Mouse (Mus musculus) adrenal gland, postnatal 4 days (tissue): ENCODE results near the gene Phactr1. TPM values are rescaled to one million over a fixed set of nuclear protein-coding genes. Genes with fewer than 3 reads are reported as not detected.

Experiments
- DNase-seq, 2 experiments: peaks; one replicate each; pipeline ENCODE4 v3.0.0; 2021 to 2022; ENCODE audit warnings: low spot score in 2 of 2, mixed read lengths in 2 of 2
- total RNA-seq, 2 experiments: library from RNA; stranded (reverse); gene quantifications; 2 replicates each; pipeline ENCODE4 v1.2.3; 2021

Gene Phactr1
- total RNA-seq, 2 experiments from 2014 or later = 20.1 to 23.7 TPM

DNA sequence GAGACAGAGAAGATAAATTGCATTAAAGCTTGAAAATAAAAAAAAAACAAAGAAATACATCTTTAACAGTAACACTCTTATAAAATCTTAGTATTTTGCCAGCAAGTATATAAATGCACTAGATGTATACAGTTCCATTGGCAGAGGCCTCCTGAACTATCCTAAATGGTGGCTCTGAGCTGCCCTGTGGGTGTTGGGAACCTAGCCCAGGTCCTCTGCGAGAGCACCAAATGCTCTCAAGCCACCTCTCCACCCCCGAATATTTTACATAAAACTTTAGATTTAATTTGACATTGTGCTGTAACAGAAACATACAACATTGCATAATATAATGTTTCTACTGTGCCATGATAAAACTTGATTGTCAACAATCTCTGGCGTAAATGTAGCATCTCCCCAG lies 293.1 kb downstream of the Phactr1 start:
- DNase-seq = no peak

DNA sequence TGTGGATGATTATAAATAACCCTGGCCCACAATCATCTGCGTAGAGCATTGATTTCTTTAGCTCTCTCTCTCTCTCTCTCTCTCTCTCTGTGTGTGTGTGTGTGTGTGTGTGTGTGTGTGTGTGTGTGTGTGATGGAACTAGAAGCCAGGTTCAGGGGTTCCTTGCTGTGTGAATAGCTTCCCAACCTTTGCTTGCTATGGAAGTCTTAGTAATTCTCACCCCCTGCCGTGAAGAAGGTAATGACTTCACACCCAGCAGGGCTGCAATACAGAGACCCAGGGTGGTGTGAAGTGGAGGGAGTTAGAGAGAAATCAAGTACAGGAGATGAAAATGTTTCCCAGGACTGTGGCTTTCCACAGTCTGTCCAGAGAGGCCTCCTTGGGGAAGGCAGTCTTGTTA lies 293.5 kb downstream of the Phactr1 start:
- no peak for DNase-seq

DNA sequence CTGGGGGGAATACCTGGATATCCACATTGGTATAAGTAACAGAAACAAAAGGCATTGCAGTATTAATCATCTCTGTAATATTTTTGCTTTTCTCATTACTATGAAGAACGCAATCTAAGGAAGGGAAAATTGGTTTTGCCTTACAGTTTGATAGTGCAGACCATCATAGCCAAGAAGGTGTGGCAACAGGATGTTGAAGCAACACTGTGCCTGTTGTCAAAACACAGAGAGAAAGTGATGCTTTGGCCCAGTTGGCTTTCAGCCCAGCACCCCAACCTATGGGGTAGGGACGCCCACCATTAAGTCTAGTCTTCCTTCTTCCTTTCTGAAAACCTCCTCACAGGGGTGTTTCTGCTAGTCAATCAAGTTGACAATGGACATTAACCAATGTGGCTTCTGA lies 294.1 kb downstream of the Phactr1 start:
- no peak for DNase-seq

DNA sequence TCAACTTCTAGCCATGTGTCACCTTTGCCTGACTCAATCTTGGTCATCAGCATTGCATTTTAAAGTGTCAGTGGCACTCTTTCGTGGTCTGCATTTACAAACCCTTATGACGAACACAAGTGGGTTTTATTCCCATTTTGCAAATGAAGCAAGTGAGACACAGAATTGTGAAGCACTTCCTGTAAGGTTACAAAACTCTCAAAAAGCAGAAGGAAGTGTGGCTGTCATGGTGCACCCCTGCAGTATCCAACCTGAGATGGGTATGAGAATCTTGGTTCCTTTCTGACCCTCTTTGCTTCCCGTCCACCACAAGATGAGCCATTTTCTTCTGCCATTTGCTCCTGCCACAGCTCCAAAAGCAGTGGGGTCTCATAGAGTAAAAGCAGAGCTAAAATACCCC lies 295.7 kb downstream of the Phactr1 start:
- no peak for DNase-seq

DNA sequence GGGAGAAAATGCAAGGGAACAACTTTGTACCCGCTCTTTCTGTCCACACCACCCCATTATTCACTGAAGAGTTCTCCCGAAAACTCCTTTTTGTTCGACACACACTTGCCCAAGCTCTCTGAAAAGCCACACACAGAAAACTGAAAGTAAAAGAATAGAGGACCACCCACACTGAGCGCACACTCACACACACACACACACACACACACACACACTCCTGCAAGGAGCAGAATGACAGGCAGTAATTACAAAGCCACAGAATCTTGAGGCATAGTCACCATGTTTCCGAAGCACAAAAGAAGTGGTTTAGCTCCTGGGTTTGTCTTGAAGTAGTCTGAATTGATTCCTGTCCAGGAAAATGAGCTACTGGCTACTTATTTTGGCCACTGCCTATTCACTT lies 296.5 kb downstream of the Phactr1 start:
- DNase-seq = no peak

DNA sequence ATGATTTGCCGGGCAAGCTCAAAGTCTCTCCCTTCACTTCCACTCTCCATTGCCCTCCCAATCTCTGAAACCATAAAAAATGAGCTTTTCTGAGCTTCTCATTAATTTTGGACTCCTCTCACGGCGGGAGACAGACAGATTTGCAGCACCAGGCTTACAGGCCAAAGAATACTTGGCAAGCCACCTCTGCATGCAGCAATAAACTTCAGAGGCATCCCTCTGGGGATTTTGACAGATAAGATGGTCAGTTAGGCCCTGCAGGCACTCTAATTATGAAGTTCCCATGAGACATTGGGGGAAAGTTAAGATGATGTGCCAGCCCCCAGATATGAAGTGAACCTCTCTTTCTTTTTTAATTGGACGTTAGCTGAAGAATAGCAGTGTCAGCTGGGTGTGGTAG lies 300.2 kb downstream of the Phactr1 start:
- no peak for DNase-seq

DNA sequence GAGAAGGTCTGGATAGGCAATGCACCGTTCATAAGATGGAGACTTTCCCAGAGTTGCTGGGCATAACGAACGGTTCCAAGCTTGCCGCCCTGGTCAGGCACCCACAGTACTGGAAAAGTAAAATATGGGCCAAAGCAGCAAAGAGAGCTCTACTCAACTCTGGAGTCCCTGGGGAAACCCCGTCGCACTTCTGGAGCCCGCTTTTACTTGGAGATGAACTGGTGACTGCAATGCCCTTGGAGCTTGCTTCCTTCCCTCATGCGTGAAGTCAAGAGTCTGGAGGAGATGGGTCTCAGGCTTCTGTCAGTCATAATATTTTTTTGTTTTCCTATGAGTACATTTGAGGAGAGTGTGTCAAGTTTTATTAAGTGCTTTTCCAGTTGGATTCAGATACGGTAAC lies 302.2 kb downstream of the Phactr1 start:
- DNase-seq = no peak

DNA sequence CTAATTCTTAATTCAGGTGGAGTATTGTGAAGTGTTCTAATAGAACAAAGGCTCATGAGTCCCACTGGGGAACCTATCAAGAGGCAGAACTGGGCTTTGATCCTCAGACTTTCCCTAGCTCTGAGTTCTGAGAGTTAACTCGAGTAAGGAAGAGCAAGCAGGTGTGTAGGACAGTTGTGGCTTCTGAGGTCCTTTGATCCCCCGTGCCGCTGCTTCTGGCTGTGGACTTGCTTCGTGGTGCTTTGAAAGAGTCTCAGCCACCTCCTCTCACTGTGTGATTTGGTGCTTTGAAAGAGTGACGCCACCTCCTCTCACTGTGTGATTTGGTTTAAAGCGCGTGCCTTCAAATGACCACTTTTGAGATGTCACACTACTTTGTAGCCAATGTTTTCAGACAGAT lies 305.4 kb downstream of the Phactr1 start:
- no peak for DNase-seq

DNA sequence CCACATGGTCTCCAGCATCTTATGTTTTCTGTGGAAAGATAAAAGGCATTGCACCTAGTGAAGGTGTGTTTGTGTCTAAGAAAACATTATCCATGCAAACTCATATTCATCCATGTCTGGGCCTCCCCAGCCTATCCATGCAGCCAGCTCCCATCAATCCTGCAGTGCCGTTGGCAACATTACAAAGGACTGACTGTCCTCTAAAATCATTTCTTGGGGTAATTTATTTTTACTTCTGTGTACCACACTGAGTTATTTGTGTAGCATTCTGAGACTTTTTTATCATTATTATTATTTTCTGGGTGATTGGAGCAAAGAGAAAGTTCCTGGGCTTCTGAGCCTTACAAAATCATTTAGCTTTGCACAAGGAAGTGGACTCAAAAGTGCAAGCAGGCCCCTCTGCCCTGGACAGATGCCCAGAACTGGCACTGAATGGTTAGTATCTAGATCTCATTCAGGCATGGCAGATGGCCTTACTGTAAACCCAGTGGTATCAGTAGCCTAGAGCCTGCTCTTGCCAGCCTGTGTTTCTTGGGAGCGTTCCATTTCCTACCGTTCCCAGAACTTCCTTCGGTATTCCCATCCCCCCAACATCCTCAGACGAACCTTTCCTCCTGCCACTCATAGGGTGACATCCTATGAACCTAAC lies 307.6 kb downstream of the Phactr1 start:
- no peak for DNase-seq

DNA sequence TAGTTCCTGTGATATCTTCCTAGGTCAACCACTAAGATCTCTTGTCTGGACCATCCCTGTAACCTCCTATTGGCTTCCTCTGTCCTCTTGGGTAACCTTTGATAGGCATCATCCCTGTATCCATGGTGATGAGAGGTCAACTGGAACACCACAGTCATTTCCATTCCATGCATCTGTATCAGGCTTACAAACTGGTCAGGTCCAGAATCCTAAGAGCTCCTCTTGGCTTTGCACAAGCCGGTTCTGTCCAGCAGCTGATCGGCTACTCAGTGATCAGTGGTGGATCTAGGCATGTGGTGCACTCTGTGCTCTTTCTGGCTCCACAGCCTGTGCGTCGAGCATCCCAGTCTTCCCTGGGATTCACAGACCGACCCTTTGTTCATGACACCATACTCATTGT lies 309.1 kb downstream of the Phactr1 start:
- no peak for DNase-seq

DNA sequence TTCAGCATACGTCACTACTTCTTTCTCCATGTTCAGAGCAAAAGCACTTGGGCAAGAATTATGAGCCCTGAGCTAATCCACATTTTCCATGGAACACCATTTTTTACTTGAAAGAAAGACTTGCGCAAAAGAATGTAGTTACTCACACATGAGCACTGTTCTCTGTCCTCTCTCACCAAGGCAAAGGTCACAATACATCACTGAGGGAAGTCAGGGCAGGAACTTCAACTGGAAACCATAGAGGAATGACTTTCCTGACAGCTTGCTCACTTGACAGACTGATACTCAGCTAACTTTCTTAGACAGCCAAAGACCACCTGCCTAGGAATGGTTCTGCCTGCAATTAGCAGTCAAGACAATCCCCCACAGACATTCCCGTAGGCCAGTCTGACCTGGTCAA lies 309.6 kb downstream of the Phactr1 start:
- no peak for DNase-seq

DNA sequence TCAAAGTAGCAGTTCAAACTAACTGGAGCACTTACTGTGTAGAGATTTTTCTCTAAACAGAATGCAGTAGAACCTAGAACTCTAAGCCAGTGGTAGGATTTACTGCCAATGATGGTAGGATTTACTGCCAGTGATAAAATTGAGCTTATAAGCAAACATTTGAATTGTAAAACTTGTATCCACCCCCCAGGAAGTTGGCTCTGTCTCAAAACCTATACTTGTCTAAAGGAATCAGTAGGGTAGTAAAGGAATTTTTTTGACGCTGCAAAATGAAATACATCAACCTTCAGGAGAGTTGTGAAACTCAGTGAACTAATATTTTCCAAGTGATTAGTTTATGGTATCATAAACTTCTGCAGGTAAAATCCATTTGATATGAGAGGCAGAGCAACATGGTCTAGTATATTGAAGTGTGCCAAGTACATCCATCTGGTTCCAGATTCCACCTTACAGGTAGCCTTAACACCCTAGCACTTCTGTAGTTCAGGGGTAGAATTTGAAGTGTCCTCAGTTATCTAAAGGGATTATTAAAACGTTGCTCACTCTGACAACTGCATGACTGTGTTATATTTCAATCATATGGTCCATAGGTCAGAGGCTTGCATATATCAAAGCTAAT lies 310.2 kb downstream of the Phactr1 start:
- no peak for DNase-seq

DNA sequence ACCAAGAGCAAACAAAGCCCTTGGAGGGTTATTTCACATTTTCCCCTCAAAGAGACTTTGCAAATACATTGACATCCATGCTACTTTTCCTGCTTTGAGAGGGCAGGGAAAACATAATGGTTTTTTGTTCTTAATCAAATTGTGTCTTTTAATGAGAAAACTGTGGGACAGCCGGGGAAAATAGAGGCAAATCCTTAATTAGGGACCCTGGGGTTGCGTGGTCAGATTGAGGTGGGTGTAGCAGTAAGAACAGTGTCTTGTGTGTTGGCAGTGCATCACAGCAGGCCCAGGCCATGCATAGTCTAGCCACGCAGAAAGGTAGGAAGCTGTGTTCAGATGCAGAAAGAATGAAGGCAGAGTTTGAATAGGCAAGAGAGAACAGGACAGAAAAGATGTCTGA lies 310.7 kb downstream of the Phactr1 start:
- no peak for DNase-seq

DNA sequence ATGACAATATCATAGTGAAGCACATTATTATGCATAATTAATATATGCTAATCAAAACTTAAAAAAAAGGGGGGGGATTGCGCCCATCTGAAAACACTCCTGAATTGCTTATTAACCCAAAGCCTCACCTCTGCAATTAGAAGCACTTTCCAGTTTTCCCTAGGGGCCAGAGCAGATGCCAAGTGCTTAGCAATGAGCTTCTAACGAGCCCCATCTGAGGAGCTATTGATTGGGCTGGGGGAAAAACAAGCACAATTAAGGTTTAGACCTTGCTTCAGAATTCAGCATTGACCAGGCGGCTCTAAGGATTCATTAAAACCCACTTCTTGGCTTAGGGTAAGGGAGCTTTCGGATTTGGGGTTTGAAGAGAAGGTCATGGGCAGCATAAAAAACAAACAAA lies 311.9 kb downstream of the Phactr1 start:
- no peak for DNase-seq

DNA sequence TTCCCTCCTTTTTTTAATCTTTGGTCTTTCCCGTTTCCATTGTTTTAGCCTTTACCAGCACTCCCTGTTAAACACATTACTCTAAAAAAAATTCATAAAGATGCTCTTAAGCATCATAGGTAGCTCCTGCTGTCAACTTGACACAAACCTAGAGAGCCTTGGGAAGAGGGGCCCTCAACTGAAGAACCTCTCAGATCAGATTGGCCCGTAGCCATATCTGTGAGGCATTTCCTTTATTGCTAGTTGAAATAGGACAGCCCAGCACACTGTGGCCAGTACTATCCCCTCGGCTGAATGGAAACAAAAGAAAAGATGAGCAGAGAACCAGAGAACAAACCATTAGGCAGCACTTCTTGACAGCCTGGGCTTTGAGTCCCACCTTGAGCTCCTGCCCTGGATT lies 313.9 kb downstream of the Phactr1 start:
- no peak for DNase-seq

DNA sequence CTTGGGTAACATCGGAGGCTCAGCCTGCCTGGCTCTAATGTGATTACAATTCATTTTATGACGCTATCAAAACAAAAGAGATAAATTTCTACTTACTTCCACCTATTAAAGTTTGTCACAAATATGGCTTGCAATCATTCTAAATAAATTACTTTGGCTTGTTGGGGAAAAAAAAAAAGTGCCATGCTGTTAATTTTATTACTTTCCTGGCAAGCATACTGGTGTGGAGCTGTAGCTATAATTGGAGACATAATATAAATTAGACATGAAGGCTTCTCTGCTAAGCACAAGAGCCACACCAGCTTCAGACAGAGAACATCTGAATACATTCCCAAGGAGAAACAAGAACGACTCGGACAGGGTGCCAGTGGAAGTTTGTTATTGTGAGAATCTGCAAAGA lies 315.8 kb downstream of the Phactr1 start:
- DNase-seq = no peak

DNA sequence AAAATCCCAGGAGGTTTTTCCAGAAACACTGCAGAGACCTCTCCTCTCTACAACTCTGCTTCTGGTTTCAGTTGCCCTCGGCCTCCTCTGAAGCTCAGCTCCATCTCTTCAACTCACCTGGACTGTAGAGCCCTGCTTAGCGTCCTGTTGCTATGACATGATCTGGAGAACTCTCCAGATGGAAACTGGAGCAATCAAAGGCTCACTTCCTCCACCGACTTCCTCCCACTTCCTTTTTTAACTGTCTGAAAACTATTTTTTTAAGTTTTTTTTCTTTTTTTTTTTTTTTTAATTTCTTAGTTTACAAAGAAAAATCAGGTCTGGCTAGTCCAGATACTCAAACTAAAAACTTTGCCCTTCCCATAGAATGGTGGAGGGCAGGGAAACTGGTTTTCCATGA lies 318.9 kb downstream of the Phactr1 start:
- DNase-seq = no peak

DNA sequence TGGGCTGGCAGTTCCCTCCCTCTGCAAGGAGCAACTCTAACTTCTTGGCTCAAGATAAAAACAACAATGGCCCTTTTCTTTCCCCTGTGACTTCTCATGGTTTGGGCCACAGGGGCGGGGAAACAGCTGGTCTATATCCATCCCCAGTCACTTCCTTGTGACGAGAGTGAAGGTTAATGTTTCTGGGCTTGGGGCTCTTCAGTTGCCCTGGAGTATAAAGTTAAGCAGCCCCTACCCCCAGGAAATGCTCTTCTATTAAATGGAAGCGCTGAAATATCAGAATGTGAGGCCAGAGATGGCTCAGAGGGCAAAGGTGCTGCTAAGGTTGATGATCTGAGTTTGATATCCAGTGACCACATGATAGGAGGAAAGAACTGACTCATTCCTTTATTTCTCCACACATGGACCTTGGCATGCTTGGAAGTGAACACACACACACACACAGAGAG lies 324.7 kb downstream of the Phactr1 start:
- DNase-seq = no peak

DNA sequence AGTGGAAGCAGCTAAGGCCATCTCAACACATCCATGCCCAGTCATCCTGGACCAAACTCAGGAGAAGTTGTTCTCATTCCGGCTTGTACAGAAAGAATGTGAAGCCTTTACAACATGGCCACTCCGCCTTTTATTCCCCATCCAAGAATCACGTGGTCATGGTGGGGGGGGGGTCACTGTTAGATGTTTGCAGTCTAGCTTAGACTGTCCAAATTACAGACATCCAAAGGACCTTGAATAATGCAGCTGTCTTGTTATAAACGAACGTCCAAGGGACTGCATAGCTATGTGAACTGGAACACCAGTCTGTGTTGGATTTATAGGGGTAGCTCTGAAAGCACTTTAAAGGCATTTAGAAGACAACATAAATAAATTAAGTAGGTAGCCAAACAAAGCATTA lies 328.0 kb downstream of the Phactr1 start:
- DNase-seq = no peak

DNA sequence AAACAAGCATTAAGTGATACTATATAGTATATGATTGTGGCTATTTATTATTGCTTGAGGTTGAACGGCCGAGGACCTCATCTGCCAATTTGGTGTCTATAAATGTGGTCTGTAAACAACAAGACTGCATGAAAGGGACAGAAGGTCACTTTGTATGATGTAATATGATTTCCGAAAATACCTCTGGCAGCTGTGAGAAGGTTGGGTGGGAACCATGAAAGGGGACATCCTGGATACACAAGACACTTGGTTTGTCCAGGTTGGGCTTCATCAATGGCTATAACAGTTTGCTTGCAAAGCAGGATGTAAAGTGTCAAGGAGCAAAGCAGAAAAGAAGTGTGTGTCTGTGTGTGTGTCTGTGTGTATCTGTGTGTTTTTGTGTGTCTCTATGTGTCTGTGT lies 329.2 kb downstream of the Phactr1 start:
- DNase-seq = no peak

DNA sequence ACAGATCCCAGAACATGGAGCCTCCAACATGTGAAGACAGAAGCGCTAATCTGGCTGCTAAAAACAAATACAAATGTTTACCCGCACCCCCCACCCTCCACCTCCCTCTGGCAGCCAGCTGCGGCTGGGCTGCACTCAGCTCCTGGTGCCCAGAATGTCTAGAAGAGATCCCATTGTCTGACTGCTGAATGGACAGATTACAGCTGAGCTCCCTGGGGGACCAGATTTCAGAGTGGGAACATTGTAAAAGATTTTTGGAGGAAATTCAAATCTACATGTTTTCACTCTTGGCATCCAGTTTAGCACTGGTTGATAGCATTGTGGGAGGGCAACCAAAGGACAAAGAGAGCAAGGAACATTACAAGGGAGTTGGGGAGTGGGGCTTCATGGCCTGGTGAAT lies 331.1 kb downstream of the Phactr1 start:
- no peak for DNase-seq

DNA sequence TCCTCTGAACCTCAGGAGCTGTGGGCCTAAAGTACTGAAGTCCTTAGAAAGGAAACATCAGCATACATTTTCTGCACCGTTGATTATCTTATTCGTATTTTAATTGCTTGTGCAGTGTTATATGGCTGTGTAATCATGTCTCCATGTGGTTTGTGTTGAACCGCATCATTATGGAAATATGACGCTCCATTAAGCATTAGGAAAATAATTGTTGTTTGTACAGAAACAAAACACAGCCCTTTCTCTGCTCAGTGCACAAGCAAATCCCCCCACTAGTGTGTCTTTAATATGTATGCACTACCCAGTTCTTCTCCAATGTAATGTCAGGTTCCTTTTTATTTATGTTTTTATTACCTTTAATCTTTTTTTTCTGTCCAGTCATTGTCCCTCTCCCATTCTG lies 333.6 kb downstream of the Phactr1 start:
- DNase-seq = no peak

DNA sequence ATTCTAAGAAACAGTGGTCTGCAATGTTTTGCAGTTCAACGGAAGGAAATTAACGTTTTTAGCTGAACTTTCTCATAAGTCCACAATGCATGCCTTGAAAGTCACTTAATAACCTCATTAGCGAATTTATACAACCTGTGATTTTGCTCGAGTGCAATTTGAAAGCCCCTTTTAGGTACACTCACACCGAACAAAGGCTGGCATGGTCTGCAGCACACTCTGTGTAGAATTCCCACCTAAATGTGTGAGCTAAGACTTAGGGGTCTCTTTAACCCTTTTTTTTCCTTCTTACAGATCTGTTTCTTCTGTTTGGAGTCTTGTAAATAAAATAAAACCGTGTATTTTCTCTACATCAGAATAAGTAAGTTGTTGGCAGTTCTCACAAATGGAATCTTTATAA lies 335.3 kb downstream of the Phactr1 start:
- no peak for DNase-seq
